Mouse (Mus musculus) stomach, embryonic 14.5 days (tissue): ENCODE results near the gene Cplx3. TPM values are rescaled to one million over a fixed set of nuclear protein-coding genes. Genes with fewer than 3 reads are reported as not detected.
A peak's percentile ranks its signal among the peaks of the same experiment; 100 is the strongest.

Experiments used
- ATAC-seq: fragments of 200-750 bp; cut with Nextera tagmentation; 2 replicates; pipeline ENCODE4 v1.8.0; 2017; ENCODE audit warnings: low read depth, moderate TSS enrichment; ENCODE audit not compliant: insufficient number of reproducible peaks, insufficient read depth, low FRiP score
- H3K27ac ChIP-seq: fragments of 300-500 bp; sonication (generic); 2 replicates; pipeline ENCODE4 v1.5.1; 2014; ENCODE audit warnings: mild to moderate bottlenecking, low read length, moderate library complexity, mixed read lengths
- H3K27me3 ChIP-seq: fragments of 300-500 bp; sonication (generic); 2 replicates; pipeline ENCODE4 v1.6.1; 2014; ENCODE audit warnings: low read length, control low read depth, mixed read lengths; ENCODE audit not compliant: control insufficient read depth, insufficient read depth
- H3K36me3 ChIP-seq: fragments of 300-500 bp; sonication (generic); 2 replicates; pipeline ENCODE4 v1.6.1; 2014; ENCODE audit warnings: mild to moderate bottlenecking, control low read depth, low read length, moderate library complexity, mixed read lengths; ENCODE audit not compliant: control insufficient read depth, insufficient read depth
- H3K4me1 ChIP-seq: fragments of 300-500 bp; sonication (generic); 2 replicates; pipeline ENCODE4 v1.6.1; 2014; ENCODE audit warnings: low read length, control low read depth, mixed read lengths; ENCODE audit not compliant: control insufficient read depth, insufficient read depth
- H3K4me2 ChIP-seq: fragments of 300-500 bp; sonication (generic); replicated peaks from 2 replicates; pipeline ENCODE4 v1.6.1; 2014; ENCODE audit warnings: low read depth, low read length, control low read depth
- H3K4me3 ChIP-seq: fragments of 300-500 bp; sonication (generic); 2 replicates; pipeline ENCODE4 v1.5.1; 2014; ENCODE audit warnings: low read depth, low read length, control low read depth
- H3K9ac ChIP-seq: fragments of 300-500 bp; sonication (generic); replicated peaks from 2 replicates; pipeline ENCODE4 v1.6.1; 2014; ENCODE audit warnings: low read depth, mild to moderate bottlenecking, control low read depth, low read length, moderate library complexity, mixed read lengths
- H3K9me3 ChIP-seq: fragments of 300-500 bp; sonication (generic); 2 replicates; pipeline ENCODE4 v1.6.1; 2016; ENCODE audit warnings: low read depth, low read length, control low read depth; ENCODE audit not compliant: control insufficient read depth
- WGBS: fragments of 180-500 bp; shearing (Covaris S2); extraction: QIAGEN DNeasy Blood & Tissue Kit; methylation state at CpG from one replicate; pipeline ENCODE4 v1.1.7; 2014; 5-methylcytosine and 5-hydroxymethylcytosine counted together
- polyA plus RNA-seq: library from polyadenylated mRNA; unstranded; fragments of >200 nt; fragmentation: Nextera tagmentation; extraction: Ambion mirVana; gene quantifications from 2 replicates; pipeline ENCODE4 v1.2.1, GENCODE M21; 2014

Gene Cplx3
- not detected in 2 replicates for polyA plus RNA-seq

GRCm38 (mm10) chr9:57606139-57606851, at the start of gene Cplx3:
TSS of gene Cplx3 (minus strand) at chr9:57606281.
- ATAC-seq, result peak; percentile 53; the same call in 1 of the 2 replicates
- no peak within 1 kb of the TSS for H3K4me2 ChIP-seq
- H3K4me3 ChIP-seq, result no peak within 1 kb of the TSS
- no peak within 1 kb of the TSS for H3K9ac ChIP-seq
- no peaks in the 10 kb centered on the region for H3K36me3 ChIP-seq
- WGBS, result 8% methylated on average over 24 of the region's 24 CpGs
- no peaks in the 10 kb centered on the region for H3K4me1 ChIP-seq
- H3K27me3 ChIP-seq, result no peaks in the 10 kb centered on the region
- H3K27ac ChIP-seq, result no peak within 1 kb of the TSS
- H3K9me3 ChIP-seq, result no peaks in the 10 kb centered on the region

GRCm38 (mm10) chr9:57655749-57656148, 49.7 kb upstream of the Cplx3 start:
- no peak overlapping the region for H3K4me3 ChIP-seq
- H3K27me3 ChIP-seq, result no peaks in the 10 kb centered on the region
- no peaks in the 10 kb centered on the region for H3K9me3 ChIP-seq
- no peak overlapping the region for H3K9ac ChIP-seq
- H3K27ac ChIP-seq, result no peak overlapping the region
- whole genome bisulfite sequencing, result 2% methylated on average over 11 of the region's 11 CpGs
- H3K4me1 ChIP-seq, result peaks cover 1% of the 10 kb centered on the region; the same call in 1 of the 2 replicates
- no peak overlapping the region; the same call in 1 of the 2 replicates for H3K4me2 ChIP-seq
- ATAC-seq, result peak; percentile 68
- H3K36me3 ChIP-seq, result no peaks in the 10 kb centered on the region

- Histone ChIP-seq H3K27me3 (no peaks in the 10 kb centered on the region), H3K9ac (no peak overlapping the region), H3K27ac (no peak overlapping the region), H3K4me1 (peaks cover 5% of the 10 kb centered on the region; the same call in 1 of the 2 replicates), H3K4me2 (no peak overlapping the region), H3K36me3 (no peaks in the 10 kb centered on the region), H3K9me3 (no peaks in the 10 kb centered on the region), H3K4me3 (no peak overlapping the region)
- 79% methylated on average over 1 of the region's 1 CpGs for WGBS
- ATAC-seq, result no peak
These were observed 48.9 kb upstream of the Cplx3 start for GRCm38 (mm10) chr9:57654966-57655365.

- Histone ChIP-seq H3K36me3 (no peaks in the 10 kb centered on the region), H3K4me3 (no peak within 1 kb of the TSS), H3K27ac (no peak within 1 kb of the TSS; the same call in 1 of the 2 replicates), H3K27me3 (no peaks in the 10 kb centered on the region), H3K4me1 (peaks cover 5% of the 10 kb centered on the region; the same call in 1 of the 2 replicates), H3K4me2 (peak within 1 kb of the TSS; percentile 7; the same call in 1 of the 2 replicates), H3K9ac (0 out of 2 replicates have a peak within 1 kb of the TSS, but pooled peaks have one; percentile 2), H3K9me3 (no peaks in the 10 kb centered on the region)
- ATAC-seq, result no peak
- WGBS, result 58% methylated on average over 5 of the region's 5 CpGs
These were observed 47.2 kb upstream of the Cplx3 start, which contains the start of gene Csk for GRCm38 (mm10) chr9:57653283-57653682. TSS of gene Csk (minus strand) at chr9:57653631.

GRCm38 (mm10) chr9:57652855-57653254, 46.8 kb upstream of the Cplx3 start:
- Histone ChIP-seq H3K9ac (0 out of 2 replicates have a peak overlapping the region, but pooled peaks have one; percentile 2), H3K4me3 (no peak overlapping the region), H3K27ac (no peak overlapping the region; the same call in 1 of the 2 replicates), H3K9me3 (no peaks in the 10 kb centered on the region), H3K4me2 (peak overlapping the region; percentile 7; the same call in 1 of the 2 replicates), H3K4me1 (peaks cover 5% of the 10 kb centered on the region; the same call in 1 of the 2 replicates), H3K36me3 (no peaks in the 10 kb centered on the region), H3K27me3 (no peaks in the 10 kb centered on the region)
- no peak for ATAC-seq
- 44% methylated on average over 3 of the region's 3 CpGs for WGBS

GRCm38 (mm10) chr9:57652351-57652750, 46.3 kb upstream of the Cplx3 start:
- Histone ChIP-seq H3K4me2 (no peak overlapping the region), H3K4me1 (peaks cover 9% of the 10 kb centered on the region), H3K27ac (no peak overlapping the region), H3K36me3 (no peaks in the 10 kb centered on the region), H3K4me3 (no peak overlapping the region), H3K9me3 (no peaks in the 10 kb centered on the region), H3K27me3 (no peaks in the 10 kb centered on the region), H3K9ac (0 out of 2 replicates have a peak overlapping the region, but pooled peaks have one; percentile 2)
- WGBS, result 65% methylated on average over 9 of the region's 9 CpGs
- no peak for ATAC-seq

GRCm38 (mm10) chr9:57650786-57651311, 44.8 kb upstream of the Cplx3 start:
- no peaks in the 10 kb centered on the region for H3K9me3 ChIP-seq
- ATAC-seq, result no peak
- peak overlapping the region; percentile 33; the same call in 1 of the 2 replicates for H3K27ac ChIP-seq
- H3K9ac ChIP-seq, result no peak overlapping the region
- H3K27me3 ChIP-seq, result no peaks in the 10 kb centered on the region
- H3K4me1 ChIP-seq, result peaks cover 14% of the 10 kb centered on the region
- H3K4me2 ChIP-seq, result no peak overlapping the region
- H3K4me3 ChIP-seq, result no peak overlapping the region
- 15% methylated on average over 6 of the region's 6 CpGs for WGBS
- no peaks in the 10 kb centered on the region for H3K36me3 ChIP-seq

GRCm38 (mm10) chr9:57650130-57650785, 44.2 kb upstream of the Cplx3 start:
- Histone ChIP-seq H3K9me3 (no peaks in the 10 kb centered on the region), H3K4me3 (no peak overlapping the region), H3K9ac (no peak overlapping the region), H3K4me2 (no peak overlapping the region), H3K27ac (no peak overlapping the region; the same call in 1 of the 2 replicates), H3K4me1 (peaks cover 14% of the 10 kb centered on the region), H3K36me3 (no peaks in the 10 kb centered on the region), H3K27me3 (no peaks in the 10 kb centered on the region)
- 90% methylated on average over 6 of the region's 6 CpGs for WGBS
- no peak for ATAC-seq
